Mouse (Mus musculus) liver, embryonic 15.5 days (tissue): ENCODE data around the gene Cpeb4. TPM values are rescaled to one million over a fixed set of nuclear protein-coding genes. Genes with fewer than 3 reads are reported as not detected.

Experiments used
- ATAC-seq: fragments of 200-750 bp; cut with Nextera tagmentation; 2 replicates; pipeline ENCODE4 v1.8.0; 2017; ENCODE audit warnings: moderate number of reproducible peaks, mild to moderate bottlenecking, moderate library complexity; ENCODE audit not compliant: insufficient read depth
- H3K27ac ChIP-seq: fragments of 300-500 bp; sonication (generic); replicated peaks from 2 replicates; pipeline ENCODE4 v1.5.1; 2015; ENCODE audit warnings: mild to moderate bottlenecking, inconsistent platforms
- H3K27me3 ChIP-seq: fragments of 300-500 bp; sonication (generic); 2 replicates; pipeline ENCODE4 v1.6.1; 2015; ENCODE audit warnings: mild to moderate bottlenecking, inconsistent platforms
- H3K36me3 ChIP-seq: fragments of 300-500 bp; sonication (generic); replicated peaks from 2 replicates; pipeline ENCODE4 v1.6.1; 2015; ENCODE audit warnings: moderate library complexity, mild to moderate bottlenecking, inconsistent platforms
- H3K4me1 ChIP-seq: fragments of 300-500 bp; sonication (generic); replicated peaks from 2 replicates; pipeline ENCODE4 v1.6.1; 2015; ENCODE audit warnings: inconsistent platforms
- H3K4me2 ChIP-seq: fragments of 300-500 bp; sonication (generic); 2 replicates; pipeline ENCODE4 v1.6.1; 2015; ENCODE audit warnings: moderate library complexity, mild to moderate bottlenecking, inconsistent platforms
- H3K4me3 ChIP-seq: fragments of 300-500 bp; sonication (generic); replicated peaks from 2 replicates; pipeline ENCODE4 v1.5.1; 2015; ENCODE audit warnings: mild to moderate bottlenecking, inconsistent platforms
- H3K9ac ChIP-seq: fragments of 300-500 bp; sonication (generic); 2 replicates; pipeline ENCODE4 v1.6.1; 2015; ENCODE audit warnings: moderate library complexity, mild to moderate bottlenecking, inconsistent platforms
- H3K9me3 ChIP-seq: fragments of 300-500 bp; sonication (generic); replicated peaks from 2 replicates; pipeline ENCODE4 v1.6.1; 2016; ENCODE audit warnings: inconsistent platforms
- WGBS: fragments of 180-500 bp; shearing (Covaris S2); methylation state at CpG from one replicate; pipeline ENCODE4 v1.1.7; 2015; ENCODE audit warnings: mixed read lengths; ENCODE audit not compliant: insufficient replicate concordance; 5-methylcytosine and 5-hydroxymethylcytosine counted together
- polyA plus RNA-seq: library from polyadenylated mRNA; unstranded; fragments of >200 nt; fragmentation: Nextera tagmentation; extraction: Ambion mirVana; gene quantifications from 2 replicates; pipeline ENCODE4 v1.2.1, GENCODE M21; 2015

Gene Cpeb4
- 19.0 and 19.1 TPM in 2 replicates for polyA plus RNA-seq

DNA sequence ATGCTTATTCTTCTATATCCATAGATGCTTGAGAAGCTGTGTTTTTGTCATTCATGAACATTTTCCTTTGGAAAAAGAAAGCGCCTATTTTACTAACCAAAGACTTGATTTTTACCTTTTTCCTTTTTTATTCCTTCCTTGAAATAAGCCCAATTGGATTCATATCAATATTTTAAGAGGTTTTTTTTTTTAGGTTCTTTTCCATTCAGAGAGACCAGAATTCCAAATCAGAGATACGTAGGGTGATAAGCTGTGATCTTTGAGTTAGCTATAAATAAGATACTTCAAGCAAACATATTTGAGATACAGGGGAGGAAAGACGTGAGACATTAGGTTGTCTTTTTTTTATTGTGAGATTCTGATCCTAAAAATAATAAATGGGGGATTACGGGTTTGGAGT is at the start of gene Cpeb4:
Gene Cpeb4 (plus strand): TSS at position 301 of the 400 bp plus-strand sequence.
- no peak for ATAC-seq
- peak within 1 kb of the TSS; percentile 97 for H3K9ac ChIP-seq
- peaks cover 28% of the 10 kb centered on the region for H3K36me3 ChIP-seq
- H3K4me2 ChIP-seq = peak within 1 kb of the TSS; percentile 66
- peak within 1 kb of the TSS; percentile 97 for H3K4me3 ChIP-seq
- 64% methylated on average over 4 of the region's 4 CpGs for WGBS
- H3K27me3 ChIP-seq = no peaks in the 10 kb centered on the region
- H3K9me3 ChIP-seq = no peaks in the 10 kb centered on the region
- peak within 1 kb of the TSS; percentile 94 for H3K27ac ChIP-seq
- H3K4me1 ChIP-seq = peaks cover 42% of the 10 kb centered on the region

- Histone ChIP-seq H3K9me3 (no peaks in the 10 kb centered on the region), H3K27ac (no peak overlapping the region; the same call in 1 of the 2 replicates), H3K4me3 (no peak overlapping the region), H3K27me3 (no peaks in the 10 kb centered on the region), H3K36me3 (no peaks in the 10 kb centered on the region), H3K4me1 (peaks cover 73% of the 10 kb centered on the region), H3K9ac (0 out of 2 replicates have a peak overlapping the region, but pooled peaks have one; percentile 10), H3K4me2 (no peak overlapping the region)
- 76% methylated on average over 9 of the region's 9 CpGs for WGBS
- ATAC-seq = no peak
Measured at GRCm38 (mm10) chr11:31822556-31822955, 49.5 kb upstream of the Cpeb4 start.

DNA sequence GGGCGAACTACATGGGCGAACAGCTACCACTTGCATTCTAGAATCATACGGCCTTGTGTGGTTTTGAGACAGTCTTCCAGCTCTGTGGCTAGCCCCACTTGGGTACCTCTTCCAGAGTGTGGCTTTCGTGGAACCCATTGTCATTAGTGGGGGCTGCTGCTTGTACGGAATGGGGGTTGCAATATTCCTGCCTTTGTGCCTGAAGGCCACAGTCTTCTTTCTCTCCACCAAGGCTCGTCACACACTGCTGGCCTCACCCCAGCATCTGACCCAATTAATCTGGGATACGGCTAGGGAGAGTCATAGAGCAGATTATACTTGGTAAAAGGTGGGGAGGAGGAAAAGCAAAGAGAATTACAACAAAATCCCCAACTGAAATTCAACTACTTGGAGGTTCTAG is 48.5 kb upstream of the Cpeb4 start:
- Histone ChIP-seq H3K4me1 (peaks cover 82% of the 10 kb centered on the region), H3K4me2 (no peak overlapping the region), H3K27ac (peak overlapping the region; percentile 84), H3K27me3 (no peaks in the 10 kb centered on the region), H3K9ac (no peak overlapping the region), H3K36me3 (no peaks in the 10 kb centered on the region), H3K4me3 (no peak overlapping the region), H3K9me3 (no peaks in the 10 kb centered on the region)
- ATAC-seq = no peak
- WGBS = 83% methylated on average over 7 of the region's 7 CpGs

GRCm38 (mm10) chr11:31824504-31825166 is 47.4 kb upstream of the Cpeb4 start:
- Histone ChIP-seq H3K4me3 (no peak overlapping the region), H3K27ac (peak overlapping the region; percentile 84), H3K9ac (peak overlapping the region; percentile 13; the same call in 1 of the 2 replicates), H3K9me3 (no peaks in the 10 kb centered on the region), H3K4me1 (peaks cover 92% of the 10 kb centered on the region), H3K27me3 (no peaks in the 10 kb centered on the region), H3K4me2 (peak overlapping the region; percentile 39), H3K36me3 (no peaks in the 10 kb centered on the region)
- 47% methylated on average over 14 of the region's 14 CpGs for WGBS
- ATAC-seq = peak; percentile 91

DNA sequence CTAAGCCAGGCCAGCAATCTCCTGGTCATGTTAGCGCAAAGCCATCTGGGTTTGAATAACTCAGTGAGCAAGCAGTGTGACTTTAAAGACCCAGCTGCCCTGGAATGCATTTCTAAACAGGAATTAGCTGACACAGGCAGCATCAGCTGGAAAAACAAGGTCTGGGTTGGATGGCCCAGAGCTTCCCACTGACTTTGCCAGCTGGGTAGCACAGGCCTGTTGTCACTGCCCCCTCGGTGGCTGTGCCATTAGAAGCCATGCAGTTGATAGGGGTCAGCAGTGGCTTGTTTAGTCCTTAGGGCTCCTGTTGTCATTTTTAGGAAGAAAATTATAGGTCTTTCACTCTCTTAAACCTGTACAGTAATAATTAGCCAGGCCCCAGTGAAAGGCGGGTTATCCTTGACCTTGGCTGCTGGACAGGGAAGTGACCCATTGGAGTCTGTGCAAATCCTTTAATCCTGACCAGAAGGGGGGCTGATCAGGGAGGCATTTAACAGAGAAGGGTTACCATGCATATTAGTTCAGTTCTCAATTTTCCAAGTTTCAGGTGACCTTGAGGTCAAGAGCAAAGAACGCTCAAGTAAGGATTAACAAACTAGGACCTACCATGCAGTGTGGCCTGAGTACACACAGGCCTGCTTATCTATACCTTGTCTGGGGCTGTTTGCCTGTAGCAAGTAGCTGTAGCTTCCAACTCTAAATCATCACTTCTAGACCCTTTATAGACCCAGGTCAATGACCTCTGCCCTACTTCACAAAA is 43.8 kb upstream of the Cpeb4 start:
- H3K9ac ChIP-seq = no peak overlapping the region
- no peaks in the 10 kb centered on the region for H3K9me3 ChIP-seq
- H3K4me2 ChIP-seq = no peak overlapping the region
- H3K4me1 ChIP-seq = peaks cover 97% of the 10 kb centered on the region
- ATAC-seq = no peak
- H3K27ac ChIP-seq = peak overlapping the region; percentile 74
- no peaks in the 10 kb centered on the region for H3K27me3 ChIP-seq
- no peaks in the 10 kb centered on the region for H3K36me3 ChIP-seq
- no peak overlapping the region for H3K4me3 ChIP-seq
- WGBS = 71% methylated on average over 4 of the region's 4 CpGs

DNA sequence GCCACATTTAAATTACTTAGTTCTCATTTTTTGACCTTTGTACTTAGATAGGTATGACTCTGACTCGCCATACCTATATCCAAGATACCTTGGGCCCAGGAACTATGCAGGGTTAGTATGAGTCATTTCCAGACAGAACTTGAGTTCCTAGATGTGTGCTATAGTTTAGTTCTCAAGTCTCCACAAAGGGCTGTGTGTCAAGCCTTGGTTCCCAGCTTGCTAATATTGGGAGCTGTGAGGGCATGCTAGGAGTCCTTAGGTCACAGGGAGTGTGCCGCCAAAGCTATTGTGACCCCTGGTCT is 43.3 kb upstream of the Cpeb4 start:
- H3K27me3 ChIP-seq = no peaks in the 10 kb centered on the region
- no peak overlapping the region for H3K4me3 ChIP-seq
- no peak overlapping the region for H3K4me2 ChIP-seq
- no peaks in the 10 kb centered on the region for H3K9me3 ChIP-seq
- no peak for ATAC-seq
- peaks cover 97% of the 10 kb centered on the region for H3K4me1 ChIP-seq
- WGBS = 77% methylated on average over 2 of the region's 2 CpGs
- peak overlapping the region; percentile 74 for H3K27ac ChIP-seq
- no peak overlapping the region for H3K9ac ChIP-seq
- no peaks in the 10 kb centered on the region for H3K36me3 ChIP-seq

DNA sequence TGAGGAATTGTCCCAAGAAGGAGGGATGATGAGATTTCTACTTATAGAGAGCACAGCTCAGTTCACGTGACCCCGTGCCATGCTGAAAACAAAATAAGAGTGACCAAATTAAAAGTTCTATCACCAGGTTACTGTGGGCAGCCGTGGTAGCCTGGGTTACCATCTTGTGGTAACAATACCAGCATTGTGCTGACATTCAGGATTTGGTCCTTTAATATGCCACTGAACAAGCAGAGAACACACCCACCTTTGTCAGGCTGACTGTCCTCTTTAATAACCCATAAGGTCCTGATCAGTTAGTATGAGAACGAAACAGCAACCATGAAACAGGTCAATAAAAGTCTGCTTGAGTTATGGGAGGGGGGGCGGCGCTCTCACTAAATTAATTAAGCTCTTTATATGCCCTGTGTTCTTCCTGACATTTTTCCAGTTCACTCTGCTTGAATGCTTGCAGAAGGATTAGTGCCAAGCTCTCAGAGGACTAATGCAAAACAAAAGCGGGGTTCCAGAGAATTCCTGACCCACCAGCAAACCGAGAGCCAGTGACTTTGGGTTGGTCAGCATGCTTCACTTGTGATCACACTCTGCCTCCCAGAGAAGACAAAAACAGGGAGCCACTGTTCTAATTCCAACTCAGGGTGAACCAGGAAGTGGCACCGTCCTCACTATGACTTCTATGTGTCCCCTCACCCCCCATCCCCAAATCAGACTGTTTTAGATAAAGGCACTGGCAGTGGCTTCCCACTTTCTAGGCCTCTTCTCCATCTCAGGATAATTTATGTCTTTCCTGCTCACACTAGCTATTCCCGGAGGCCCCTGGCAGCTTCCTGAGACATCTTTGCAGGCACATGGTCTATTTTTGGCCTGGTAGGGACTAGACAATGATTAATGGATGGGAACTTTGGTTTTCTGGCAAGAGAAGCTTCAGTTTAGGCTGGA is 41.5 kb upstream of the Cpeb4 start:
- H3K4me3 ChIP-seq = no peak overlapping the region
- no peaks in the 10 kb centered on the region for H3K27me3 ChIP-seq
- H3K27ac ChIP-seq = peak overlapping the region; percentile 95
- H3K4me2 ChIP-seq = peak overlapping the region; percentile 49
- H3K9me3 ChIP-seq = no peaks in the 10 kb centered on the region
- ATAC-seq = no peak
- 77% methylated on average over 10 of the region's 10 CpGs for WGBS
- H3K4me1 ChIP-seq = peaks cover 97% of the 10 kb centered on the region
- H3K36me3 ChIP-seq = no peaks in the 10 kb centered on the region
- peak overlapping the region; percentile 50; the same call in 1 of the 2 replicates for H3K9ac ChIP-seq

DNA sequence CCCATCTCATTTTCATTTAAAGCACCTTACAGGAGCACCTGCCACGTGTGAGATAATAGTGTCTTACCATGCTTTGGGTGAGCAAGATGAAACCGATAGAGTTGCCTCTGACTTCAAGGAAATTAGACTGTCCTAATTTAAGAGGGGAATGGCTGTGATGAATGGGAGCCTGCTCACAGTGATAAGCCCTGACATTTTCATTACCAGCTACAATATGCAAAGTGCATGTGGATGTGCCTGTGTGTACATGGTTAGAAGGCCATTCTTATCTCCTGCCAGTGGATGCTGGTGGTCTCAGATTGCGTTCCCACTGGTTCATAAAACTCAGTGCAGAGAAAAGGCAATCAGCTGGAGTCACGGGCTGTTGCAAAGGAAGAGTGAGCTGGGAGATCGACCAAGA is 40.6 kb upstream of the Cpeb4 start:
- peak overlapping the region; percentile 1; the same call in 1 of the 2 replicates for H3K4me3 ChIP-seq
- H3K27ac ChIP-seq = peak overlapping the region; percentile 95
- H3K36me3 ChIP-seq = no peaks in the 10 kb centered on the region
- peak overlapping the region; percentile 49 for H3K4me2 ChIP-seq
- H3K9me3 ChIP-seq = no peaks in the 10 kb centered on the region
- WGBS = 11% methylated on average over 5 of the region's 5 CpGs
- peak overlapping the region; percentile 50 for H3K9ac ChIP-seq
- peak; percentile 86 for ATAC-seq
- H3K27me3 ChIP-seq = no peaks in the 10 kb centered on the region
- H3K4me1 ChIP-seq = peaks cover 98% of the 10 kb centered on the region

- Histone ChIP-seq H3K27me3 (no peaks in the 10 kb centered on the region), H3K27ac (peak overlapping the region; percentile 95), H3K4me3 (peak overlapping the region; percentile 1; the same call in 1 of the 2 replicates), H3K9me3 (no peaks in the 10 kb centered on the region), H3K36me3 (no peaks in the 10 kb centered on the region), H3K4me1 (peaks cover 97% of the 10 kb centered on the region), H3K4me2 (peak overlapping the region; percentile 49), H3K9ac (peak overlapping the region; percentile 50)
- ATAC-seq = no peak
- 59% methylated on average over 5 of the region's 5 CpGs for WGBS
Measured at GRCm38 (mm10) chr11:31831983-31832382, 40.0 kb upstream of the Cpeb4 start.

DNA sequence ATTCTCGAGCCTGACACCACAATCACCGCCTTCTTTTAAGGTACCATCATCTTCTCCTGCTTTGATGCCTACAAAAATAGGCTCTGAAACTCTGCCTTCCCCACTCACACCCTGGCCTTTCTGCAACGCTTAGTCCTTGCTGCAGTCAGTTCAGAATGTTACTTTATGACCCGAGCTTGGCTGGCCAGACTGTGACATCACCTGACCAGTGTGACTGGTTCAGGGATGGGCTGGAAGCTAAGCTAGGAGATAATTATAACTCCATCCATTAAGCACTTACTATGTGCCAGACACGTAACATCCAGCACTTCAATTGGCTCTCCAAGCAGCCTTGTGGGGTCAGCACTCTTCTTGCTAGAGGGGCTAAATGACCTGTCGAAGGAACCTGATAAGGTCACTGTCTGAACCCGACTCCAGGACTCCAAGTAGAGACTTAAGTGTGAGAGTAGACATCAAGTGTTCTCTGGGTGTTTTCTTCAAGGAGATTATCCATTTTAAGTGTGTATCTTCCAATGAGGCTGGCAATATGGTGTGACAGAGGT is 39.5 kb upstream of the Cpeb4 start:
- Histone ChIP-seq H3K4me1 (peaks cover 97% of the 10 kb centered on the region), H3K9ac (peak overlapping the region; percentile 50; the same call in 1 of the 2 replicates), H3K4me2 (peak overlapping the region; percentile 49), H3K27ac (peak overlapping the region; percentile 95), H3K9me3 (no peaks in the 10 kb centered on the region), H3K4me3 (no peak overlapping the region), H3K36me3 (no peaks in the 10 kb centered on the region), H3K27me3 (no peaks in the 10 kb centered on the region)
- WGBS = 65% methylated on average over 7 of the region's 7 CpGs
- no peak for ATAC-seq
